Mouse (Mus musculus) heart, postnatal 14 days (tissue): ENCODE data around the gene Lrsam1. TPM values are rescaled to one million over a fixed set of nuclear protein-coding genes. Genes with fewer than 3 reads are reported as not detected.

Experiments used
- DNase-seq, 2 experiments: peaks; one replicate each; pipeline ENCODE4 v3.0.0; 2021 to 2022
- intact Hi-C: fragments of 180-260 bp; cut with DNase I; formaldehyde crosslinking; loops from one replicate; pipeline ENCODE4 v1.15.1; 2025
- total RNA-seq, 2 experiments: library from RNA; stranded (reverse); gene quantifications; 2 replicates each; pipeline ENCODE4 v1.2.3; 2021

The Lrsam1 gene
- total RNA-seq, 2 experiments from 2014 or later: 12.0 to 13.4 TPM

DNA sequence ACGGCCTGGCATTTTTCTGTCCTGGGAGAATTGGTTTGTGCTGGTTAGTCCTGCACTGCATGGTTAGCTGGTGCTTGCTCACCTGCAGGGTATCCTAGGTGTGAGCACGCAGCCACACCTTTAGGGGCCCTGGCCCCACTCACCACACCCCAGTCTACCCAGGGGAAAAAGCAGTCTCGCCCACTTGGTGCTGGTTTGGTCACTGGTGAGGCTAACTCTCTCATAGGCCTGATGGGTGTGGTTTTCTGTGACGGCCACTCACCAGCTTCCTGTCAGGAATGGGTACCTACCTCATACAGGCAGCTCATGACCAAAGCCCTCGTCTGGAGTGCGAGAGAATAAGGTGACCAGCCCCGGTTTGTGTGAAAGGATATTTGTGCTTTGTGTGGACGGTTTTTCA, 56.1 kb downstream of the Lrsam1 start:
- DNase-seq: no peak
- intact Hi-C loops: no loop called here

DNA sequence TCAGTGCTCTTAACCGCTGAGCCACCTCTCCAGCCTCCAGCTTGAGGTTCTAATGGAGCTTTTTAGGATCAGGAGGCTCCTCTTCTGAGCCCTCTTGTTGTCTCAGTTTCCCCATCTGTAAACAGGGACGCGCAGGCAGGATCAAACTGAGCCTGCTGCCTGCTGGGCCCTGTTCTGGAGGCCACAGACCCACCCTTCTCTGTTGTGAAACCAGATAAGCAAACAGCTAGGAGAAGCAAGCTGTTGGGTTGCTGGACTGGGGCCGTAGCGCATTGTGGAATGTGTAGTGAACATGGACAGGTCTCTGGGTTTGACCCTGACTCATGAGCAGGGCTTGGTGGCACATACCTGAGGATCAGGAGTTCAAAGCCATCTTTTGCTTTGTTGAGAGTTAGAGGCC, 56.8 kb downstream of the Lrsam1 start:
- intact Hi-C loops: no loop called here
- DNase-seq: no peak

DNA sequence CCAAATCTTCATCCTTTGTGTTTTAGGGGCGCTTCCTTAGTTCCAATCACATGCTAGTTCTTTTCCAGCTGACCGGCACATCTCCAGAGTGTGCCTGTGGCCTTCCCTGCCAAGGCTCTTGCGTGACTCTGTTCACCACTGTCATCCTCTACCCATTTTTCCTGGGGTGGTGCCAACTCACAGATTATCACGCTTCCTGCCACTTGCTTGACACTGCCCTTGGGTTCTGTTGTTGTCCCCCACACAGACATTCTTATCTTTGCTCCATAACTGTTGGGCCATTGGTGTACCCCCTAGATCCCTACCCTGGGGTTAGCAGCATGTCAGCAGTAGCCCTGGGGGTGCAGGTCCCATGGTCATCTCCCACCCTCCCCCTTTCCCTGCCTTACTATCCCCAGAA, 57.9 kb downstream of the Lrsam1 start:
- DNase-seq: no peak
- intact Hi-C loops: no loop called here

DNA sequence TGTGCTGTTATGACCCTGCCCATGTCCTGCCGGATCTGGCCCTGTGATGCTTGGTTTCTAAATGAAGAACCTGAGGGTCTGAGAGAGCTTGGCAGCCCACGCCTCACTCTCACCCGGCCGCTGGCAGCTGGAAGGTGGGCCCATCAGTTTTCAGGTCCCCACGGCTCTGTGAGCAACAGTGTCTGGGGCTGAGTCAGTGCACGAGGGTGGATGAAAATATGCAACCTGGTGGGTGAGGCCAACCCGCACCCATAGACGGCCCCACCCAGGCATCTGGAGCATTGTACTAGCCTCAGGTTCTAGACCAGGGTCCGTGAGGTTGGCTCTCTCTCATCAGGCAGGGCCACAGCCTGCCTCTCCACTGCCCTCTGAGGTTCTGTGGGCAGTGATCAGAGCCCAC, 59.3 kb downstream of the Lrsam1 start:
- DNase-seq: no peak
- intact Hi-C loops: no loop called here

DNA sequence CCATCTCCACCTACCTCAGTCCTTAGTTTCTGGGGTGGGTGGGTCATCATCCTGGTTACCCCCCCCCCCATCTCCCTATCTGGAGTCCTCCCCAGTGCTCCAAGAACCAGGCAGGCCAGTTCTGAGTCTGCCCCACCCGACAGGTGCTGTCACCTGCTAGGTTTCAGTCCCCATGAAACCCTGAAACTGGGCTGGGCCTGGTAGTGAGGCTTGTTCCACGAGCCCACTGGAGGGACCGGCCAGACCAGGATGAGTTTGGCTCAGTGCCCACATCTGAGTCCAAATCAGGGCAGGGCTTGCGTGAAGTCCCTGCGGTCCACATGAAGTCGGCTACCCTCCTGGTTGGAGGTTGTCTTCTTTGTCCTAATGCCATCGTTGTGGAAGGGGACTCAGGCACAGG, 62.4 kb downstream of the Lrsam1 start:
- intact Hi-C loops: no loop called here

DNA sequence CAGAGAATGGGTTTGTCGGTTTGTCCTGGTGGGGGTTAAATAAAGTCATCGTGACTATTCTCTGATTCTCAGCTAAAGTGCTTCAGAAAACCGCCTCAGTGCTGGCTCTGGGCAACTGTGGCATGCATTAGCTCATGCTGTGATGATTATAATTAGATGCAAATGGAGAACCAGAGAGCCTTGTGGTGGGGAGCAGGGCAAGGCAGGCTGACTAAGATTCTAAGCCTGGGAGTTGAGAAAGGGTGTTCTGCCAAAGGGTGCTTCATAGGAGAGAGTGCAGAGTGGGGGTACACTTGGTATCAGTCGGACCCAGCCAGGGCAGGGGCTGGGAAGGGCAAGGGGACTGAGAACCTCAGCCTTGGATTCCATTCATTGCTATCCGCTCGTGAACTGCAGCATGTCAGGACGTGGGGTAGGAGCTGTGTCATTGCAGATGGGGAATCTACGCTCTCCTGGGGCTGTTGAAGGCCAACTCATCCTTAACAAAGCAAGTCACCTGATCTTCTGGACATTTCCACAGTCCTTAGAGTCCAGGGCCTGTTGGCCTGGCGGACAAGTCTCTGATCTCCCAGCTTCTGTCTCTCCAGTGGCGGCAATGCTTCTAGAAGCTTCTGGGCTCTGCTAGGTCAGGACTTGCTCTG, 64.8 kb downstream of the Lrsam1 start:
- intact Hi-C loops: no loop called here
- DNase-seq: no peak

More for the DNA sequence above, 62.4 kb downstream of the Lrsam1 start:
- DNase-seq: no peak

- no peak for DNase-seq
- intact Hi-C loops: no loop called here
Observed at GRCm38 (mm10) chr2:32895606-32896106, 65.8 kb downstream of the Lrsam1 start.

GRCm38 (mm10) chr2:32894097-32894496, 67.3 kb downstream of the Lrsam1 start:
- intact Hi-C loops: no loop called here
- no peak for DNase-seq

GRCm38 (mm10) chr2:32892490-32892889, 68.9 kb downstream of the Lrsam1 start:
- DNase-seq: no peak

GRCm38 (mm10) chr2:32891278-32891677, 70.1 kb downstream of the Lrsam1 start:
- DNase-seq: no peak

More at GRCm38 (mm10) chr2:32892490-32892889, 68.9 kb downstream of the Lrsam1 start:
- intact Hi-C loops: no loop called here

GRCm38 (mm10) chr2:32890280-32890679, 71.1 kb downstream of the Lrsam1 start:
- DNase-seq: no peak
- intact Hi-C loops: no loop called here

More at GRCm38 (mm10) chr2:32891278-32891677, 70.1 kb downstream of the Lrsam1 start:
- intact Hi-C loops: no loop called here

GRCm38 (mm10) chr2:32888551-32888950, 72.9 kb downstream of the Lrsam1 start:
- intact Hi-C loops: no loop called here
- DNase-seq: no peak

DNA sequence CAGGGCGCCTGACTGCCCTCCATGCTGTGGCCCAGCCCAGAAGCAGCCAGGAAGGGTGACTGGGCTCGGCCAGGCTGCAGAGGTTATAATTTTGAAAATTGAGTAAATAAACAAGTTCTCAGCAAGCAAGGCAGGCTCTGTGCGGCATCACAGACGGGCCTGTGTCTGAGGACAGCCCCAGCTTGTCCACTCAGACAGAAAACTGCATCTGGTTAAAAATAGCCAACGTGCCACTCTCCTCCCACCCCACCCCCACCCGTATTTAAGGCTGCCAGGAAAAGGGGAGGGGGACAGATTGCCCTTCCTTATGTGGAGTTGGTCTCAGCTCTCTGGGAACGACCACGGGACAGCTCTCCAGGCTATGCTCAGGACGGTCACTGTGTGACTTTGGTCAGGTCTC, 73.4 kb downstream of the Lrsam1 start:
- DNase-seq: no peak
- intact Hi-C loops: no loop called here

DNA sequence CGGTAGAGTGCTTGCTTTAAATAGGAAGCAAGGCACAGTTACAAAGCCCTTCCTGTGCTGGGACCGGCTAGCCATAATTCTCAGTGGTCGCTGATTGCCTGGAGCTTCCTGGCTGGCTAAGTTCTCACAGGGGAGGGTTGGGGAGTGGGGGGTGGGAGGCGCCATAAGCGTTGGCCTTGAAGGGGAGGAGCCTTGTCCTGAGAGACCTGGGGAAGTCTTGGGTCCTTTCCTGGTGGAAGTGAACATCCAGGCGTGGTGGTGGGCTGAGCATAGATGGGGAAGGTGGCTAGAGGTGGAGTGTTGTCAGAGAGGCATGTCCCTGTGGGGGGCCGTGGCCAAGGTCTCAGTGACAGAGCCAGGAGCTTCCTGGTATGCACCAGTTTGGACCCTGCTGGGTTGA, 76.7 kb downstream of the Lrsam1 start:
- DNase-seq: no peak
- intact Hi-C loops: no loop called here

DNA sequence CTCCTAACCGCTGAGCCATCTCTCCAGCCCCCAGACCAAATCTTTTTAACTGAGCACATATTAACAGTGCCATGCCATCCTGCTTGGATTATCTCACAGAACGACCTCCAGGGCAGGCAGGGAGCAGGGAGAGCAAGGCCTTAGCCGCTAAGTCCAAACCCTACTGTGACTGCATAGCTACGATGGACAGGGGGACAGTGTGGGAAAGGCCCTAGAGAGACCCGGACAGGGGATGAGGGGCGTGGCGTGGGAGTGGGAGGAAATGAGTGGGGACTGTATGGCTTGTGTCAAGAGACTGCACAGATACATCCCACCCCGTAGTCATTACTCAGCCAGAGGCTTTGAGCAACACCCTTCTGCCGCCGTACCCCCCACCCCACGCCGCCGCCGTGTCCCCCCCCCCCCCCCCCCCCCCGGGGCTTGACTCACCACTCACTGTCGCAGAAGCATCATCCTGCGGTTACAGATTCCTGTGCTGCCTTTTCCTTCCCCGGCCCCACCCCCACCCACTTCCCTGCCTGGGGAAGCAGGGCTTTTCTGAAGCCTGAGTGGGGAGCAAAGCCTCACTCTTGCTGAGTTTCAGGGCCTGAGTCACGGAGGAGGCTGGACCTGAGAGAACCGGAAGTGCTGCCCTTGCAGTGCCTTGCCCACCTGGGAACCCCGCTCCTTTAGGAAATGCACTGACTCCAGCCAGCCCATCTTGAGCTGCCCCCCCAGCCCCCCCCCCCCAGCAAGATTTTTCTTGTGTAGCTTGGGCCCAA, 79.0 kb downstream of the Lrsam1 start:
- intact Hi-C loops: no loop called here
- DNase-seq: peak in 1 of 2 experiments; percentile 49

GRCm38 (mm10) chr2:32881723-32882122, 79.7 kb downstream of the Lrsam1 start:
- intact Hi-C loops: no loop called here

DNA sequence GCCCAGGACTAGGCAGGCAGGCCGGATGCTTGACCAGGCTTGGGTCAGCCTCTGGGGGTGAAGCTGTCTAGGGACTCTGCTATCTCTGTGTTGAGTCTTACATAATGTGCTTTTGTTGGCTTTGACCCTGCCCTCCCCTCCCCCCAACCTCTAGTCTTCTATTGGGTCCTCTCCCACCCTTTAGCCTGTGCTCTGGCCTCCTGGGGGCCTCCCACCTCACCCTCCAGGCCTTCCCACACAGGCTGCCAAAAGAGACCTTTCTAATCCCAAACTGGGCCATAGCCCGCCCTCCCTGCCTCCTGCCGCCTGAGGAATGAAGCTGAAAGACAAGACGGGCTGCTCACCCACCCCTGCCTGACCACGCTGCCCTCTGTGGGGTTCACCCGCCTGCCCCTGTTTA, 80.4 kb downstream of the Lrsam1 start:
- no peak for DNase-seq
- intact Hi-C loops: no loop called here

More at GRCm38 (mm10) chr2:32881723-32882122, 79.7 kb downstream of the Lrsam1 start:
- peak; percentile 87 to 88 for DNase-seq

- intact Hi-C loops: no loop called here
- no peak for DNase-seq
Observed at GRCm38 (mm10) chr2:32879593-32879992, 81.8 kb downstream of the Lrsam1 start.

- DNase-seq: no peak
- intact Hi-C loops: no loop called here
Observed at GRCm38 (mm10) chr2:32878396-32878795, 83.0 kb downstream of the Lrsam1 start.

GRCm38 (mm10) chr2:32877761-32878393, 83.5 kb downstream of the Lrsam1 start:
- no peak for DNase-seq
- intact Hi-C loops: no loop called here

DNA sequence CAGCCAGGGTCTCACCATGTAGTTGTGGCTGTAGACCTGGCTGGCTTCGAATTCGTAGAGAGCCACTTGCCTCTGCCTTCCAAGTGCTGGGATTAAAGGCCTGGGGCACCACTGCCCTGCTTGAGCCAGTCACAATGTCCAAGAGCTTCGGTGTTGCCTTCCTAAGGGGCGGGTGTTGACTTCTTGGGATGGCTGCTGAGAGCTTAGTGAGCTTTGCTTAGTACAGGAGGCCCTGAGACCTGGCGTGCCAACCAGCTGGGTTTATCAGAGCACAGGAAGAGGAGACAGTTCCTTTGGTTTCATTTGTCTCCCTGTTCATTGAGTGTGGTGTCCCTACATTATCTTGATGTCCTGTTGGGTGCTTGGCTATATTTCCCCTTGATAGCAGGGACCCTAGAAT, 84.1 kb downstream of the Lrsam1 start:
- DNase-seq: no peak
- intact Hi-C loops: no loop called here
